Mouse (Mus musculus) testis, adult 2 months (tissue): ENCODE data around the gene Cep112. TPM values are rescaled to one million over a fixed set of nuclear protein-coding genes. Genes with fewer than 3 reads are reported as not detected.
A peak's percentile ranks its signal among the peaks of the same experiment; 100 is the strongest.

Experiments used
- H3K27ac ChIP-seq: fragments of 200-500 bp; 2 replicates; pipeline ENCODE4 v1.5.1; 2012; ENCODE audit warnings: low read depth, low read length; ENCODE audit not compliant: control insufficient read depth, insufficient read depth
- H3K27me3 ChIP-seq: fragments of 200-500 bp; 2 replicates; pipeline ENCODE4 v1.6.1; 2012; ENCODE audit warnings: mild to moderate bottlenecking, low read length, moderate library complexity; ENCODE audit not compliant: control insufficient read depth, insufficient read depth
- H3K36me3 ChIP-seq: fragments of 200-500 bp; 2 replicates; pipeline ENCODE4 v1.6.1; 2012; ENCODE audit warnings: mild to moderate bottlenecking, low read length; ENCODE audit not compliant: control insufficient read depth, insufficient read depth
- H3K4me1 ChIP-seq: fragments of 200-500 bp; 2 replicates; pipeline ENCODE4 v1.6.1; 2012; ENCODE audit warnings: low read length; ENCODE audit not compliant: control insufficient read depth, insufficient read depth
- H3K4me3 ChIP-seq: fragments of 200-500 bp; 2 replicates; pipeline ENCODE4 v1.5.1; 2012; ENCODE audit warnings: low read depth, mild to moderate bottlenecking, low read length, moderate library complexity, mixed read lengths; ENCODE audit not compliant: control insufficient read depth
- CTCF ChIP-seq: fragments of 200-500 bp; IDR thresholded peaks from 2 replicates; pipeline ENCODE4 v1.5.1; 2012; ENCODE audit warnings: low read depth, mild to moderate bottlenecking, inconsistent platforms, low read length, moderate library complexity; ENCODE audit not compliant: control insufficient read depth, insufficient read depth, insufficient replicate concordance
- POLR2A ChIP-seq: fragments of 200-500 bp; IDR thresholded peaks from 2 replicates; pipeline ENCODE4 v1.6.1; 2012; ENCODE audit warnings: low read depth, mild to moderate bottlenecking, inconsistent platforms, low read length, moderate library complexity; ENCODE audit not compliant: control insufficient read depth
- polyA plus RNA-seq: library from polyadenylated mRNA; depleted of rRNA; stranded (reverse); fragments of >200 nt; gene quantifications from 2 replicates; pipeline ENCODE4 v1.2.3, GENCODE M21; 2012; rRNA removed

The Cep112 gene
- 120 and 127 TPM in 2 replicates for polyA plus RNA-seq

DNA sequence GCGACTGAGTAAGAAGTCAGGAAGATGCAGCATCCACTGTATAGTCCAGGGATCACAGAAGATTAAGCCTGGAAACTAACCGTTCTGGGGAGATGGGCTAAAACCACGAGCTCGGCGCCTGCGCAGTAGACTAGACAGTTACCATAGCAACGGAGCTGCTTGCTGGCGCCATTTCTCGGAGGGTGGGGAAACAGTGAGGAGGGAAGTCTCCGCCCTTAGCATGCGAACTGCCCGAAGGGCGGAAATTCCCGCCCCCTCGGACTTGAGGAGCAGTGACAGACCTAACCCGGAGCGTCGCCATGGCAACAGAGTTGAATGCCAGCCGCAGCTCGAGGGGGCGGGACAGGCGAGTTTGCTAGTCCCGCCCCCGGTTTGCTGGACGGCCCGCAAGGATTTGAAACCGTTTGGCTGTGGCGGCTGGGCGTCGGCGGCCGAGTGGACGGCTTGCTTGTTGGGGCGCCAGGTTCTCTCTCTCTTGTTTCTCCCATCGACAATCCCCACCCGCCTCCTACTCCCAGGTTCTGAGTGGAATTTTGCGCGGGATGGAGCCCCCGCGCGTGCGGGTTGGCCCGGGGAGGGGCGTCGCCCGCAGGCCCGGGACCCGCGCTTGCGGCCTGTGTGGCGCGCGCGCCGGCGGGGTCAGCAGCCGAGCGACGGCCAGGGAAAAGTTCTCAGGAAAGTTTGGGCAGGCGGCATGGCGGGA, at the start of gene Cep112:
Gene Cep112 (plus strand): TSS at position 304 of the 703 bp plus-strand sequence.
- TF ChIP-seq POLR2A (peak; percentile 81), CTCF (no peak)
- H3K27ac ChIP-seq, result peak within 1 kb of the TSS; percentile 77

DNA sequence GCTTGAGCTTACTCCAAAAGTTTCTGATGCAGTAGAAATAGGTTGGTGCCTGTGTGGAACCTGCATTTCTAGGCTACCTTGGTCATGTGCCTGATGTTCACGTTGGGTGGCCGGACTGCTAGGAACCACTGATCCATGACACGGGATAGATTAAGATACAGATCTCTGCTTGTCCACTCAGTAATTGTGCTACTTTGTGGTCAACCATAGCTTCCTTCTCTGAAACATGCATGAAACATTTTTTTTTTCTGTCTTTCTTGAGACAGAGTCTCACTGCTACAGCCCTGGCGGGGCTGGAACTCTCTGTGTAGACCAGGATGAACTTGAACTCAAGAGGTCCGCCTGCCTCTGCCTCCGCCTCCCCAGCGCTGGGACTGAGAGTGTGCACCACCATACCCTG, 48.2 kb upstream of the Cep112 start:
- TF ChIP-seq CTCF (no peak), POLR2A (no peak)
- H3K4me1 ChIP-seq, result no peaks in the 10 kb centered on the region
- no peaks in the 10 kb centered on the region for H3K27me3 ChIP-seq

More for the DNA sequence above, at the start of gene Cep112:
- no peaks in the 10 kb centered on the region for H3K36me3 ChIP-seq
- H3K27me3 ChIP-seq, result no peaks in the 10 kb centered on the region
- H3K4me1 ChIP-seq, result peaks cover 5% of the 10 kb centered on the region
- peak within 1 kb of the TSS; percentile 89 for H3K4me3 ChIP-seq

DNA sequence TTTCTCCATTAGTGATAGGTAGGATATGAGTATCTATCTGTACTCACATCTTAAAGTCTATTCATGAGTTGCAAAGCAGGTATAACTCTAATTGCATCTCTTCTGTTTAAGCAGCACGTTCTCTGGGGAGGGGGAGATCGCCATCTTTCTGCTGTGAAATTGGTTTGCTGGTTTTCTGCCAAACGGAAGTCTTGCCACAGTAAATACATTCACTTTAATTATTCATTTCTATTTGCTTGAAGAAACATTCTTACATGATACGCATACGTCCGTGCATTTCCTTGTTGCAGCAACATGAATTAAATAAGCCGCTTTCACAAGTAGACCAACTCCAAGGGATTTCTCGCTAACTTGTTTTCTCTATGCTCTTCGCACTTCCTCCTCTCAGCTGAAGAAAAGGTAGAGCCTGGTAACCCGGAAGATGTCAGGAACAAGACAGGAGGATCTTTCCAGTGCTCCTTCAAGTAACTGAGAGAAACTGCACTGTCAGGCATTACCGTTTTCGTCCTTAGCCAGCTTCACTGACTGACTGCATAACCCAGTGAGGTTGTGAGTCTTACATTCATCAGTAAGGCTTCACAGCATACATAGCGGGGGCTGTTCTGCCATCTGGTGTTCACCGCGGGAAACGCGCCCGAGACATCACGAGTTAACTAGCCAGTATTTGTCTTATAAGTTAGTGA, 47.2 kb upstream of the Cep112 start:
- Histone ChIP-seq H3K4me3 (peak overlapping the region; percentile 69), H3K27me3 (no peaks in the 10 kb centered on the region), H3K36me3 (no peaks in the 10 kb centered on the region), H3K4me1 (no peaks in the 10 kb centered on the region), H3K27ac (no peak overlapping the region)
- no peak for TF ChIP-seq POLR2A
- TF ChIP-seq CTCF, result peak; percentile 79

More for the DNA sequence above, 48.2 kb upstream of the Cep112 start:
- no peak overlapping the region for H3K27ac ChIP-seq
- no peak overlapping the region for H3K4me3 ChIP-seq
- no peaks in the 10 kb centered on the region for H3K36me3 ChIP-seq

DNA sequence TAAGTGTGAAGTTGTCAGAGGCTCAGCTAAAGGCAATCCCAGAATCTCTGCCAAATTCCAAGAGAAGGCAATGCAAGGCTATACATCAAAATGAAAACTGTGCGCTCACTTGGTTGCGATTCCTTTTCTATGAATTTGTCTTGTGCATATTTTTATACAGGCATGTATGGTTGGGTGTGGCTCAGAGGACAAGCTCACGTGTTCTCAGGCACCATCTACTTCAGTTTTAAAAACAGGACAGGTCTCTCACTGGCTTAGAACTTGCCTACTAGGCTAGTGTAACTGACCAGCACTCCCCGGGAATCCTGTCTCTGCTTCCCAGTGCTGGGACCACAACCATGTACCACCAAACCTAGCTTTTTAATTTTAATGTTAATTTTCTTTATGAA, 46.6 kb upstream of the Cep112 start:
- H3K36me3 ChIP-seq, result no peaks in the 10 kb centered on the region
- no peaks in the 10 kb centered on the region for H3K4me1 ChIP-seq
- H3K27me3 ChIP-seq, result no peaks in the 10 kb centered on the region
- H3K27ac ChIP-seq, result no peak overlapping the region
- TF ChIP-seq CTCF (no peak), POLR2A (no peak)
- peak overlapping the region; percentile 69 for H3K4me3 ChIP-seq

DNA sequence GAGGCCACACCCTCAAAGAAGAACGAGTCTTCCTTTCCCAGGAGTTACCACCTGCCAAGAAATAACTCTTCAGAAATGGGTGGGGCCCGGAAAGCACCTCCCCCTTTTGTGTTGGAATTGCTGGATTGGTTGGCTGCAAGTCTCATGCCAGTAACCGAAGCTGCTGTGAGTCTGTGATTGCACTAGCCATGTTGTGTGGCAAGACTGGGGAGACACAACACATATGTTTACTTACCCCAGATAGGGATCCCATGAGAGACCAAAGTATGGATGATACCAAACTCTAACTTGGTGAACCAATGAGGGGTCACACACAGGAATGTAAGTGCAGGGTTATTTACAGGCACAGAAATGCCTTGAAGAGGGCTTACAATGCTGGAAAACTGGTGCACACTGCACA, 42.3 kb upstream of the Cep112 start:
- Histone ChIP-seq H3K4me1 (no peaks in the 10 kb centered on the region), H3K27me3 (no peaks in the 10 kb centered on the region), H3K27ac (no peak overlapping the region), H3K36me3 (no peaks in the 10 kb centered on the region), H3K4me3 (no peak overlapping the region; the same call in 1 of the 2 replicates)
- TF ChIP-seq CTCF (no peak), POLR2A (no peak)

DNA sequence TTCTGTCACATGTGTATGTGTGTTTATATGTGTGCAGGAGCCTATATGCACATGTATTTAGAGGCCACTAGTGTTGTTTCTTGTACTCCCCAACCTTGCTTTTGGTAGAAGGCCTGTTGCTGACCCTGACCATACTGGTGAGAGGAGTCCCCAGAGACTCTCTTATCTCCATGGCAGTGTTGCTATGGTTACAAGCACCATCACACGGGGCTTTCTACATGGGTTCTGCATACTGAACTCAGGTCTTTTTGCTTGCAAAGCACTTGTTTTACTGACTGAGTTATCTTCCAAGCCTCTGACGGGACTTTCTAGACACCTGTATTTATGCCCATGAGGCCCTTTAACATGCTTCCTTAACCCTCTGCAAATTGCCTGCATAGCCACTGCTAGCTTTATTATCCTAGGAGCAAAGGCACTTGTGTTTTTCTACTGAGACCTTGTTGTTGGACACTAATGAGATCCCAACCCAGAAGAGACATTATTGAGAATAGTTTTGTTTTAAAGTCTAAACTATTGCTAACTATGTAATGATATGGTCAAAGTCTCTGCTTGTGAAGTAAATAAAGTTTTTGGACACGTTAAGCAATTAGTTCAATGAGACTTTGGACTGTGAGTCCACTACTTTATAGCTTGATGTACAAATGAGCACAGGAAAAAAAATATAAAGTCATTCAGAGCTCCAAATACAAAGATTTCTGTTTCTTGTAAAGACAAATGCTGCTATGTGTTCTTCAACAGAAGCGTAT, 39.9 kb upstream of the Cep112 start:
- Histone ChIP-seq H3K27me3 (no peaks in the 10 kb centered on the region), H3K27ac (no peak overlapping the region), H3K36me3 (no peaks in the 10 kb centered on the region), H3K4me1 (no peaks in the 10 kb centered on the region), H3K4me3 (no peak overlapping the region)
- no peak for TF ChIP-seq POLR2A
- no peak for TF ChIP-seq CTCF

DNA sequence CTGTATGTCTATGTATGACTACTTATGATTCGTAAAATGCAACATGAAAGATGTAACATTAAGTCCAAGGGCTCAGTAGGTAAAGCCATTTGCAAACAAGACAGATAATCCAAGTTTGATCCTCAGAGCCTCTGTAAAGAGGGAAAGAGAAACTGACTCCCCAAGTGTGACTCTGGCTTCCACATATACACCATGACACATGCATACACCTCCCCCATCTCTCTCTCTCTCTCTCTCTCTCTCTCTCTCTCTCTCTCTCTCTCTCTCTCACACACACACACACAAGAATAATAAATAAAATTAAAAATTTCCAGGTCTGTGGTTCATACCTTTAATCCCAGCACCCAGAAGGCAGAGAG, 39.3 kb upstream of the Cep112 start:
- TF ChIP-seq POLR2A (no peak), CTCF (no peak)
- Histone ChIP-seq H3K36me3 (no peaks in the 10 kb centered on the region), H3K4me3 (no peak overlapping the region), H3K27me3 (no peaks in the 10 kb centered on the region), H3K4me1 (no peaks in the 10 kb centered on the region), H3K27ac (no peak overlapping the region)
